Mouse (Mus musculus) heart, postnatal 14 days (tissue): ENCODE data around the gene Sigmar1. TPM values are rescaled to one million over a fixed set of nuclear protein-coding genes. Genes with fewer than 3 reads are reported as not detected.

Source experiments
- DNase-seq, 2 experiments: peaks; one replicate each; pipeline ENCODE4 v3.0.0; 2021 to 2022
- intact Hi-C: fragments of 180-260 bp; cut with DNase I; formaldehyde crosslinking; loops from one replicate; pipeline ENCODE4 v1.15.1; 2025
- total RNA-seq, 2 experiments: library from RNA; stranded (reverse); gene quantifications; 2 replicates each; pipeline ENCODE4 v1.2.3; 2021

Sigmar1 gene
- total RNA-seq, 2 experiments from 2014 or later: 22.8 to 23.2 TPM

GRCm38 (mm10) chr4:41758021-41758420 lies 2.1 kb upstream of the Sigmar1 start:
- intact Hi-C loops: no loop called here

GRCm38 (mm10) chr4:41757321-41757720 lies 1.4 kb upstream of the Sigmar1 start:
- intact Hi-C loops: no loop called here
- no peak for DNase-seq

More at GRCm38 (mm10) chr4:41758021-41758420, 2.1 kb upstream of the Sigmar1 start:
- DNase-seq: no peak

GRCm38 (mm10) chr4:41756440-41756839 lies 483 bp upstream of the Sigmar1 start:
- intact Hi-C loops: no loop called here
- DNase-seq: no peak

- intact Hi-C loops: no loop called here
Measured at GRCm38 (mm10) chr4:41754797-41755337, 1.1 kb downstream of the Sigmar1 start, which contains the start of gene Galt. Gene Galt, plus strand, starts transcription at chr4:41755228.

GRCm38 (mm10) chr4:41745021-41745420 lies 10.9 kb downstream of the Sigmar1 start:
- intact Hi-C loops: no loop called here

More at GRCm38 (mm10) chr4:41754797-41755337, 1.1 kb downstream of the Sigmar1 start, which contains the start of gene Galt:
- DNase-seq: no peak

GRCm38 (mm10) chr4:41744131-41744530 lies 11.8 kb downstream of the Sigmar1 start:
- no peak for DNase-seq
- intact Hi-C loops: no loop called here

More at GRCm38 (mm10) chr4:41745021-41745420, 10.9 kb downstream of the Sigmar1 start:
- DNase-seq: no peak

GRCm38 (mm10) chr4:41741158-41741560 lies 14.8 kb downstream of the Sigmar1 start:
- DNase-seq: peak; percentile 90 to 91
- intact Hi-C loops: no loop called here

- DNase-seq: no peak
- intact Hi-C loops: no loop called here
Measured at GRCm38 (mm10) chr4:41740380-41741157, 15.4 kb downstream of the Sigmar1 start.

GRCm38 (mm10) chr4:41739260-41739659 lies 16.7 kb downstream of the Sigmar1 start:
- intact Hi-C loops: no loop called here
- DNase-seq: no peak

- no peak for DNase-seq
- intact Hi-C loops: no loop called here
Measured at GRCm38 (mm10) chr4:41738256-41738603, 17.7 kb downstream of the Sigmar1 start.

- DNase-seq: peak; percentile 75 to 79
Measured at GRCm38 (mm10) chr4:41737602-41738255, 18.2 kb downstream of the Sigmar1 start.

GRCm38 (mm10) chr4:41731052-41731765 lies 24.7 kb downstream of the Sigmar1 start, which contains the start of gene Arid3c:
Gene Arid3c, minus strand, starts transcription at chr4:41731142.
- no peak for DNase-seq
- intact Hi-C loops: no loop called here

More at GRCm38 (mm10) chr4:41737602-41738255, 18.2 kb downstream of the Sigmar1 start:
- intact Hi-C loops: no loop called here

- intact Hi-C loops: no loop called here
- DNase-seq: no peak
Measured at GRCm38 (mm10) chr4:41726826-41727621, 28.9 kb downstream of the Sigmar1 start.

GRCm38 (mm10) chr4:41722918-41723351 lies 33.0 kb downstream of the Sigmar1 start, which contains the start of gene Dctn3:
Gene Dctn3, minus strand, starts transcription at chr4:41723170.
- intact Hi-C loops: no loop called here
- DNase-seq: peak; percentile 80 to 86

GRCm38 (mm10) chr4:41716834-41717233 lies 39.1 kb downstream of the Sigmar1 start:
- intact Hi-C loops: no loop called here
- no peak for DNase-seq

GRCm38 (mm10) chr4:41715596-41715995 lies 40.4 kb downstream of the Sigmar1 start:
- intact Hi-C loops: no loop called here
- DNase-seq: peak; percentile 25 to 51

- intact Hi-C loops: no loop called here
- DNase-seq: no peak
Measured at GRCm38 (mm10) chr4:41715082-41715481, 40.9 kb downstream of the Sigmar1 start.

GRCm38 (mm10) chr4:41714276-41714675 lies 41.7 kb downstream of the Sigmar1 start:
- intact Hi-C loops: loop anchor here (1.0 kb wide), 1 partner anchor 21 kb away; no protein-coding TSS in a partner anchor

More at GRCm38 (mm10) chr4:41714276-41714675, 41.7 kb downstream of the Sigmar1 start:
- DNase-seq: peak; percentile 58 to 78
